Mouse (Mus musculus) retina, adult 2 months (tissue): ENCODE data around the gene 9930022D16Rik.
A peak's percentile ranks its signal among the peaks of the same experiment; 100 is the strongest.

Experiments
- DNase-seq: peaks from one replicate; pipeline ENCODE4 v3.0.0-alpha.2; 2012; ENCODE audit warnings: low read depth, low spot score

Gene 9930022D16Rik

GRCm38 (mm10) chr11:109416709-109417420 is 3.1 kb downstream of the 9930022D16Rik start:
- no peak for DNase-seq

- no peak for DNase-seq
These were observed 3.8 kb downstream of the 9930022D16Rik start for GRCm38 (mm10) chr11:109417472-109418040.

- DNase-seq, result no peak
These were observed 5.7 kb downstream of the 9930022D16Rik start for GRCm38 (mm10) chr11:109419461-109419860.

DNA sequence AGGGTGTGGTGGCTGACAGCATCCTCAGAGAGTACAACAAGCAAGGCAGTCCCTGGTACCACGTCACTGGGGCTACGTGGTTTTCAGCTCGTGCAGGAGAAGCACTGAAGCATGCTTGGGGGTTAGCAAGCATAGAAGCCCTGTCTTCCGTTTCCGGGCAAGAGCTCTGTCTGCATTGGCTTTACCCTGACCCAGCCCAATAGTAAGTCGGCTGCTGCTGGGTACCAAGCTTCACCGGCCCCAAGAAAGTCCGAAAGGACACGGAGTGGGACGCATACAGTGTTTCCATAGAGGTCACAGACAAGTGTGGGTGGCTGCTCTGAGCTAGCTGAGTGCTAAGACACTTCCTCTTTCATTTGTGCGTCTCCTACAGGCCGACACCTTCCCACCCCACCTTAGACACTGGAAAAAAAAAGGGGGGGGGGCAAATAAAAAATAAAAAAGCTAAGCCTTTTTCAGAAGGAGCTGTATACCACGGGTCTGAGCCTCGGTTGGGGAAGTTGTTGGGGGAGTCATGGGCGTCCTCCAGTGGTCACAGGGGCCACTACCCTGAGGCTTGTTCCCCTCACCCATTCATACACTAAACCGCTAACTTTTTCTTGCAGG is 6.3 kb downstream of the 9930022D16Rik start:
- no peak for DNase-seq

DNA sequence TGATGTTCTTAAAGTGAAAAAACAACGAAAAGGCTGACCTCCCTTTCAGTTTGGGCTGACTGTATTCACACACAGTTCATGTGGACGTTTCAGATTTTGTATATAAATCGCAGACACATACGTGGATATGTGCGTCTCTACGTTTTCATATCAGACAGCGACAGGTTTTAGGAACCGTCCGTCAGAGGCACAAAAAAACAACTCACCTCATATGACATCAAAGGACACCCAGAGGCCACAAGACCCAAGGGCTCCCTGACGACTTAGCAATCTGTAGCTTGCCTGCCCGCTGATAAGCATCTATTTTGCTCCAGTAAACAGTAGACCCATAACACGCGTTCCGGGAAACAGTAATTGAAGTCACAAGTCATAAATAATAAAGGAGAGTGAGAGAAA is 6.8 kb downstream of the 9930022D16Rik start:
- no peak for DNase-seq

DNA sequence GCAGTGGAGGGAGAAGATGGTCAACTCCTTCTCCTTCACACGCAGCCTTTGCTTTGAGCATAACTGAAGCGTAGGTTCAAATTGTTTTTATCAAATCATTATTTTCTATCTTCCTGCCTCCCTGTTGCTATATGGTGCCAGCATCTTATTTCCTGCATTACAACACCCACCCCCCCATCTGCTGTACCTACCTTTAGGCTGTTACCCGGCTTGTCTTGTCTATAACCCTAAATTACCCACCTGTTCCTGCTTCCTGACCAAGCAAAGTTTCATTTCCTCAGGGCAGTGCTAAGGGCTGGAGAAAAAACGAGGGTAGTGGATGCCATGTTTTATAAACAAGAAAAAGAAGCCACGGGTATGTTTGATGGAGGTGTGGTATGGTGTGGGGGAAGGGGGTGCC is 7.5 kb downstream of the 9930022D16Rik start:
- no peak for DNase-seq

- DNase-seq, result no peak
These were observed 8.5 kb downstream of the 9930022D16Rik start for GRCm38 (mm10) chr11:109422263-109422662.

GRCm38 (mm10) chr11:109423294-109423693 is 9.6 kb downstream of the 9930022D16Rik start:
- no peak for DNase-seq

- DNase-seq, result peak; percentile 97
These were observed 11.9 kb downstream of the 9930022D16Rik start, which contains the start of gene Amz2 for GRCm38 (mm10) chr11:109425392-109426271. Amz2 (plus strand) TSS chr11:109425946.

DNA sequence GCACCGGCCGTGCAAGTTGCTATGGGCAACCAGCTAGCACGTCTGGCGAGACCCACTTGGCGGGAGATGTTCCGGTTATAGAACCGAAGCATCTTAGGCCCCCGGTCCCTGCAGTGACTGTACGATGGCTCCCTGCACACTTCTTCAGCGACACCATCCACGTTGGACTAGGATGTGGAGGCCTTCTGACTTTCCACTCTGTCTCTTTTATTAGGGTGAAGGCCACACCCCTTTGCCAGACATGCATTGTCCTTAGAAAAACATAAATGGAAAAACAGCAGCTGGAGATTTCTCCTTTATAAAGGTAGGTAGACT is 12.5 kb downstream of the 9930022D16Rik start:
- DNase-seq, result no peak

DNA sequence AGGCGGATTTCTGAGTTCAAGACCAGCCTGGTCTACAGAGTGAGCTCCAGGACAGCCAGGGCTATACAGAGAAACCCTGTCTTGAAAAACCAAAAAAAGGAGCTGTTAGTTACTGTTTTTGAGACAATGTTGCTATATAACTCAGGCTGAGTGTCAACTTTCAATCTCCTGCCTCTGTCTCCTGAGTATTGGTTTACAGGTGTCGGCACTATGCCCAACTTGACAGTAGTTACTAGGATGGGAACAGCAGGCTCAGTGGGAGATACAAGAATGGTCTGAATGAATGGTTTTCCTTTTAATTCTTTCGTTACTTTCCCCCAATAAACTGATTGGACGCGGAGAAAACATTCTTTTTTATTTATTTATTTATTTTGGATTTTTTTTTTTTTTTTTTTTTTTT is 13.6 kb downstream of the 9930022D16Rik start:
- no peak for DNase-seq

- no peak for DNase-seq
These were observed 20.6 kb downstream of the 9930022D16Rik start for GRCm38 (mm10) chr11:109434233-109434798.

DNA sequence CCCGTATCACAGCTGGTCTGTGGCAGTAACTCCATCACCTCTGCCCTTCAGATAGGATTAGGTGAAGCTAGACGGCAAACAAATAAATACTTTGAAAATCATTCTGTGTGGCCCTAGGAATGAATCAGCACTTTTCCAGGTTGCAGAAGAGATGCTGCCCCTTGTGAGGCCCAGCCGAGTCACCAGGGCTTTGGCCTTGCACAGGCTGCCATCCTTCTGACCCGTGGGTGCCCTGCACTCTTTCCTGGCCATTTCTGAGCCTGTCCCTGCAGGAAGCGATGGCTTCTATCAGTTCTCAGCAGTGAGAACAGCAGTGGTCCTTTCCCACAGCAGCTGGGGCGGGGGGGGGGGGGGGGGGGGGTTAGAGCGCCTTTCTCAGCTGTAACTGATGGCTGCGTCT is 23.2 kb downstream of the 9930022D16Rik start:
- no peak for DNase-seq

GRCm38 (mm10) chr11:109439209-109439608 is 25.5 kb downstream of the 9930022D16Rik start:
- DNase-seq, result no peak

- DNase-seq, result peak; percentile 57
These were observed 26.2 kb downstream of the 9930022D16Rik start for GRCm38 (mm10) chr11:109439829-109440340.

DNA sequence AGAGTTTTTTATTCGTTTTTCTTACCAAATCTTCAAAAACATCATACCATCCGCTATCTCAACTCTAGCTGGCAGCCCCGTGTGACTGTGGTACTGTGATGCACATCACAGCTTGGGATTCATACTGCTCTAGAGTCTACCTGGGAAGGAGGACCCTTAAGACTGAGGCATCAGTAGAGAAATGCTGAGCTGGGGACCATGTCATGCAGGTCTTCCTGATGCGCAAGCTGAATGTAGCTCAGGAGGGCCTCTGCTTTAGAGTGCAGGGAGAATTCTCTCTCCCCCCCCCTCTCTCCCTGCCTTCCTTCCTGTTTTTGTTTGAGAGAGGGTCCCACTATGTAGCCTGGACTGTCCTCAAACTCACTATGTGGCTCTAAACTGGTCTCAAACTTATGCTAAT is 26.9 kb downstream of the 9930022D16Rik start:
- no peak for DNase-seq

GRCm38 (mm10) chr11:109441119-109441518 is 27.4 kb downstream of the 9930022D16Rik start:
- DNase-seq, result no peak

GRCm38 (mm10) chr11:109442166-109442730 is 28.5 kb downstream of the 9930022D16Rik start:
- DNase-seq, result no peak

DNA sequence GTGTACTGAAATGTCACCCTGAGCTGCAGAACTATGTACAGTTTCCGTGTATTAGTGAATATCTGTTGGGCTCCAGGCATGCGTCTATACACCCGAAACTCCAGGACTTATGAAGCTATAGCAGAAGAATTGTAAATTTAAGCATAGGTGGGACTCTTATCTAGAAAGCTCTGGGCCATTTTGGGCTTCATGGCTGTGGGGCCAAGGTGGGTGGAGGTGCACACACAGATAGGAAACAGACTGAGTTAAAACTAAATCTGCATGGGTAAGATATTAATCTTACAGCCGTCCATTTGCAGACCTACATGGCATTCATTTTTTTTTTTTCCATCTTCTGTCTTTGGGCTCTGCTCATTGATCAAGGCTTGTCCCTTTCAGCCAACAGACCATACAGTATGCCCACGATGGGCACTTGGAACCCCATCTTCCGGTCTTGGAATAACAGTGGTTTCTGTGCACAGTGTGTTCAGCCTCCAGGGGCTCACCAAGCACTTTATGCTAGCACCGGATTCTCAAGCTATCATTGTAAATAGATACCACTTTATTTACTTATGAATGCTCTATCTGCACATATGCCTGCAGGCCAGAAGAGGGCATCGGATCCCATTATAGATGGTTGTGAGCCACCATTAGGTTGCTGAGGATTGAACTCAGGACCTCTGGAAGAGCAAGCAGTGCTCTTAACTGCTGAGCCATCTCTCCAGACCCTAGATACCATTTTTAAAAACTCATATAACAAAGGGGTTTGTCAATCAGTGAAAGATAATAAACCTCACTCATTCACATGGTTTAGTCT is 29.9 kb downstream of the 9930022D16Rik start:
- DNase-seq, result no peak

DNA sequence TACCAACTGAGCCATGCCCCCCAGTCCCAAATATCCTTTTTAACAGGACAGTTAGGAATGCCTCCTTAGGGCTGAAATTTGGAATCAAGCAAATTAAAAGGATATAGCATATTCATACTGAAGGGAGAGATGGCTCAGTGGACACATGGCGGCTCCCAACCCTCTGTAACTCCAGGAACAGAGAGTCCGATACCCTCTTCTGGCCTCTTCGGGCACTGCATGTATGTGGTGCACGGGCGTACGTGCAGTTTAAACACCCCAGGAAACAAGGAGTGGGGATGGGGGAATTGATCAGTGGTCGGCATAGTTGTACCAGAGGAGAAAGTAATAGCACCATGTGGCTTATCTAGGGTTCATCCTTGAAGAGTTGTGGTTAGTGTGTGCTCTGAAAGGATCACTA is 30.9 kb downstream of the 9930022D16Rik start:
- no peak for DNase-seq
